Mouse (Mus musculus) liver, embryonic 13.5 days (tissue): ENCODE data around the gene Snx8. TPM values are rescaled to one million over a fixed set of nuclear protein-coding genes. Genes with fewer than 3 reads are reported as not detected.

Experiments
- ATAC-seq: fragments of 200-750 bp; cut with Nextera tagmentation; 2 replicates; pipeline ENCODE4 v1.8.0; 2017; ENCODE audit warnings: low read depth, mild to moderate bottlenecking, moderate number of reproducible peaks, moderate library complexity
- DNase-seq: peaks from one replicate; pipeline ENCODE4 v3.0.0; 2022
- H3K27ac ChIP-seq: fragments of 300-500 bp; sonication (generic); 2 replicates; pipeline ENCODE4 v1.5.1; 2015; ENCODE audit warnings: moderate library complexity, mild to moderate bottlenecking, inconsistent platforms
- H3K27me3 ChIP-seq: fragments of 300-500 bp; sonication (generic); 2 replicates; pipeline ENCODE4 v1.6.1; 2015; ENCODE audit warnings: mild to moderate bottlenecking, inconsistent platforms
- H3K36me3 ChIP-seq: fragments of 300-500 bp; sonication (generic); 2 replicates; pipeline ENCODE4 v1.6.1; 2015; ENCODE audit warnings: mild to moderate bottlenecking, inconsistent platforms
- H3K4me1 ChIP-seq: fragments of 300-500 bp; sonication (generic); replicated peaks from 2 replicates; pipeline ENCODE4 v1.6.1; 2015; ENCODE audit warnings: inconsistent platforms
- H3K4me2 ChIP-seq: fragments of 300-500 bp; sonication (generic); 2 replicates; pipeline ENCODE4 v1.6.1; 2015; ENCODE audit warnings: inconsistent platforms, mild to moderate bottlenecking, moderate library complexity
- H3K4me3 ChIP-seq: fragments of 300-500 bp; sonication (generic); replicated peaks from 2 replicates; pipeline ENCODE4 v1.5.1; 2015; ENCODE audit warnings: mild to moderate bottlenecking, inconsistent platforms
- H3K9ac ChIP-seq: fragments of 300-500 bp; sonication (generic); 2 replicates; pipeline ENCODE4 v1.6.1; 2015; ENCODE audit warnings: mild to moderate bottlenecking, inconsistent platforms
- H3K9me3 ChIP-seq: fragments of 300-500 bp; sonication (generic); replicated peaks from 2 replicates; pipeline ENCODE4 v1.6.1; 2016; ENCODE audit warnings: inconsistent platforms
- WGBS: fragments of 180-500 bp; shearing (Covaris S2); methylation state at CpG from one replicate; pipeline ENCODE4 v1.1.7; 2015; ENCODE audit not compliant: insufficient replicate concordance; 5-methylcytosine and 5-hydroxymethylcytosine counted together
- polyA plus RNA-seq: library from polyadenylated mRNA; unstranded; fragments of >200 nt; fragmentation: Nextera tagmentation; extraction: Ambion mirVana; gene quantifications from 2 replicates; pipeline ENCODE4 v1.2.1, GENCODE M21; 2015

Snx8 gene
- polyA plus RNA-seq, 1 experiment from 2014 or later: 10.9 TPM

DNA sequence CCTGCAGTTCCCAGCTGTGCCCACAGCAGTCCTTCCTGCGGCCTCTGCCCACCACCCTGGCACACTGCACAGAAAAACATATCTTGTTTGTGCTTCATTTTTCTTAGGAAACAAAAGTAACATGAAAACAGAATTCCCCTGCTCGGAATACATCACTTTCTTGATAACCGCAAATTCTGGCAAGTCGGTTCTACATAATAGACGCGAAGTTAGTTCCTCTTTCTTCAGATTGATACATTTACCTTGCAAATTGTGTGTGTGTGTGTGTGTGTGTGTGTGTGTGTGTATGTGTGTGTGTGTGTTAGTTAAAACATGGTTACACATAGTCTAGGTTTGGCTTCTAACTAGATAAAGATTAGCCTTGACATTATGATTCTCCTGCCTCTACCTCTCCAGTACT lies 6.4 kb downstream of the Snx8 start:
- WGBS: 69% methylated on average over 6 of the region's 6 CpGs
- Histone ChIP-seq H3K9me3 (no peaks in the 10 kb centered on the region), H3K36me3 (no peaks in the 10 kb centered on the region), H3K4me1 (peaks cover 51% of the 10 kb centered on the region), H3K27me3 (no peaks in the 10 kb centered on the region), H3K4me2 (no peak overlapping the region), H3K27ac (no peak overlapping the region), H3K4me3 (no peak overlapping the region), H3K9ac (no peak overlapping the region)
- ATAC-seq: no peak
- no peak for DNase-seq

GRCm38 (mm10) chr5:140381156-140381555 lies 7.9 kb downstream of the Snx8 start:
- Histone ChIP-seq H3K27me3 (no peaks in the 10 kb centered on the region), H3K27ac (no peak overlapping the region), H3K4me2 (no peak overlapping the region), H3K4me1 (peaks cover 39% of the 10 kb centered on the region), H3K9ac (no peak overlapping the region), H3K4me3 (no peak overlapping the region), H3K36me3 (no peaks in the 10 kb centered on the region), H3K9me3 (no peaks in the 10 kb centered on the region)
- WGBS: 79% methylated on average over 7 of the region's 7 CpGs
- no peak for DNase-seq
- no peak for ATAC-seq

GRCm38 (mm10) chr5:140379299-140379698 lies 9.8 kb downstream of the Snx8 start:
- H3K4me3 ChIP-seq: no peak overlapping the region
- H3K9me3 ChIP-seq: no peaks in the 10 kb centered on the region
- H3K9ac ChIP-seq: no peak overlapping the region
- H3K4me1 ChIP-seq: peaks cover 38% of the 10 kb centered on the region
- no peak overlapping the region for H3K27ac ChIP-seq
- no peaks in the 10 kb centered on the region for H3K27me3 ChIP-seq
- no peak for ATAC-seq
- 29% methylated on average over 6 of the region's 6 CpGs for WGBS
- H3K4me2 ChIP-seq: no peak overlapping the region
- DNase-seq: no peak
- no peaks in the 10 kb centered on the region for H3K36me3 ChIP-seq

DNA sequence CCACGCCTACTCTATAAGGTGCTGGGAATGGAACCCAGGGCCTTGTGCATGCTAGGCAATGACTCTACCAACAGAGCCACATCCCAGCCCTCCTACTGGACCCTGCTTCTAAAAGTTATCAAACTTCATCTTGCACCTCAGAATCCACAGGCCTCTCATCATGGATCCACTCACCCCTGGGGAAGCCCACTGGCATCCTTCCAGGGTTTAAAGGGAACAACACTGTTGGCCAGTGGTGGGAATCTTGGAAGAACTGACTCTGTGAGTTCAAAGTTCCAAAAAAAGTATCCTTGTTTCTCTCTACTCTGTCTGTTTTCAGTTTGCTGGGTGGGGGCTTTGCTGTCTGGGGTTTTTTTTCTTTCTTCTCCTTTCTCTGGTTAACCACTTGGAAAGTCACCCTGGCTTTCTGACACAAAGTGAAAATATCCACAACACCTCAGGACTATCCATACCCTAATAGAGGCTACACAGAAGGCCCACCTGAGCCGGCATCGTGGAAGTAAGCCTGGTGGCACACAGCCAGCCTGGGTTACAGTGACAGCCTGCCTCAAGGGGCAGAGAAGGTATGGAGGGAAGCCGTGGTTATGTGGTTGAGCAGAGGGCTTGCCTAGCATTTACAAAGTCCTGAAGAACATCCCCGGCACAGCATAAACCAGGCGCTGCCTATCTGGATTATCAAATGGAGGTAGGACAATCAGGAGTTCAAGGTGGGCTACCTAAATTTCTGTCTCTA lies 10.8 kb downstream of the Snx8 start:
- no peaks in the 10 kb centered on the region for H3K36me3 ChIP-seq
- H3K27me3 ChIP-seq: no peaks in the 10 kb centered on the region
- peaks cover 33% of the 10 kb centered on the region for H3K4me1 ChIP-seq
- H3K4me3 ChIP-seq: no peak overlapping the region
- ATAC-seq: no peak
- H3K27ac ChIP-seq: no peak overlapping the region
- no peak overlapping the region for H3K4me2 ChIP-seq
- WGBS: 63% methylated on average over 6 of the region's 6 CpGs
- H3K9ac ChIP-seq: no peak overlapping the region
- no peaks in the 10 kb centered on the region for H3K9me3 ChIP-seq
- no peak for DNase-seq

DNA sequence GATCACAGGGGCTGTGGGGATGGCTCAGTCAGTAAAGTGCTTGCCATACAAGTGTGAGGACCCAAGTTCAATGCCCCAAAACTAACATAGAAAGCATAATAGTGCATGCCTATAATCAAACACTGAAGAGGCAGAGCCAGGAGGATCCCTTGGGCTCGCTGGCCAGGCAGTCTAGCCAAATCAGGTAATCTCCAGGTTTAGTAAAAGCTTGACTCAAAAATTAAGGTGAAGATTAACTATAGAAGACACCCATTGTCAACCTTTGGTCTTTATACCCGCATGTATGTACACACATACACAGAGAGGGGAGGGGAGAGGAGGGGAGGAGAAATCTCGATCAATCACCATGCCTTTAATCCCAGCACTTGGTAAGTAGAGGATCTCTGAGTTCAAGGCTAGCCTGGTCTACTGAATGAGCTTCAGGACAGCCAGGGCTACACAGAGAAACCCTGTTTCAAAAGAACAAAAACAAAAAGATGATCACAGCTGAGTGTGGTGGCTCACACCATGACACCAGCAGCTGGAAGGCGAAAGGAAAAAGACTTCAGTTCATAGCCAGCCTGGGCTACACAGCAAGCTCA lies 13.7 kb downstream of the Snx8 start:
- H3K4me3 ChIP-seq: no peak overlapping the region
- H3K36me3 ChIP-seq: no peaks in the 10 kb centered on the region
- ATAC-seq (no peak), DNase-seq (no peak)
- no peaks in the 10 kb centered on the region for H3K27me3 ChIP-seq
- H3K4me1 ChIP-seq: peaks cover 35% of the 10 kb centered on the region
- no peak overlapping the region for H3K27ac ChIP-seq
- H3K9me3 ChIP-seq: no peaks in the 10 kb centered on the region
- H3K9ac ChIP-seq: no peak overlapping the region
- 69% methylated on average over 4 of the region's 4 CpGs for WGBS
- H3K4me2 ChIP-seq: no peak overlapping the region

- no peak for ATAC-seq
- WGBS: 62% methylated on average over 3 of the region's 3 CpGs
- H3K36me3 ChIP-seq: no peaks in the 10 kb centered on the region
Observed at GRCm38 (mm10) chr5:140374226-140374625, 14.8 kb downstream of the Snx8 start.

DNA sequence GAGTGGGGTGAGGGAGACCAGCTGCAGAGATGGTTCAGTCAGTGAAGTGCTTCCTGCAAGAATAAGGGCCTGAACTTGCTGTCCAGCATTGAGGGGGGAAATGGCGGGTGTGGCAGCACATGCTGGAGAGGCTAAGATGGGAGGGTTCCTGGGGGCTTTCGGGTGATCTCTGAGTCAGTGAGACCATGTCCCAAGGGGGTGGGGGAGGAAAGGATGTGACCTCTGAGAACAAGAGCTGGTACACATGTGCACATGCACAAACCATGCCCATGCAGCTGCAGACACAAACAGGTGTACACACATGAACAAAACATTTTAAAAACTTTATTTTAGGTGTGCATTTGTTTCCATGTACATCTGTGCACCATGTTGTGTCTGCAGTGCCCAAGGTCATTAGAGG lies 15.4 kb downstream of the Snx8 start:
- no peak overlapping the region for H3K27ac ChIP-seq
- no peak overlapping the region for H3K4me3 ChIP-seq
- no peak overlapping the region for H3K9ac ChIP-seq
- no peak overlapping the region for H3K4me2 ChIP-seq
- ATAC-seq (no peak), DNase-seq (no peak)
- peaks cover 44% of the 10 kb centered on the region for H3K4me1 ChIP-seq
- no peaks in the 10 kb centered on the region for H3K27me3 ChIP-seq
- no peaks in the 10 kb centered on the region for H3K9me3 ChIP-seq
- H3K36me3 ChIP-seq: no peaks in the 10 kb centered on the region
- WGBS: 49% methylated on average over 2 of the region's 2 CpGs

More at GRCm38 (mm10) chr5:140374226-140374625, 14.8 kb downstream of the Snx8 start:
- no peak for DNase-seq
- Histone ChIP-seq H3K27ac (no peak overlapping the region), H3K9me3 (no peaks in the 10 kb centered on the region), H3K4me3 (no peak overlapping the region), H3K27me3 (no peaks in the 10 kb centered on the region), H3K4me1 (peaks cover 42% of the 10 kb centered on the region), H3K4me2 (no peak overlapping the region), H3K9ac (no peak overlapping the region)

GRCm38 (mm10) chr5:140371671-140372070 lies 17.4 kb downstream of the Snx8 start:
- H3K4me2 ChIP-seq: no peak overlapping the region
- DNase-seq (no peak), ATAC-seq (no peak)
- H3K4me3 ChIP-seq: no peak overlapping the region
- no peaks in the 10 kb centered on the region for H3K27me3 ChIP-seq
- no peaks in the 10 kb centered on the region for H3K9me3 ChIP-seq
- WGBS: 78% methylated on average over 3 of the region's 3 CpGs
- peaks cover 51% of the 10 kb centered on the region for H3K4me1 ChIP-seq
- no peaks in the 10 kb centered on the region for H3K36me3 ChIP-seq
- H3K9ac ChIP-seq: no peak overlapping the region
- no peak overlapping the region for H3K27ac ChIP-seq

DNA sequence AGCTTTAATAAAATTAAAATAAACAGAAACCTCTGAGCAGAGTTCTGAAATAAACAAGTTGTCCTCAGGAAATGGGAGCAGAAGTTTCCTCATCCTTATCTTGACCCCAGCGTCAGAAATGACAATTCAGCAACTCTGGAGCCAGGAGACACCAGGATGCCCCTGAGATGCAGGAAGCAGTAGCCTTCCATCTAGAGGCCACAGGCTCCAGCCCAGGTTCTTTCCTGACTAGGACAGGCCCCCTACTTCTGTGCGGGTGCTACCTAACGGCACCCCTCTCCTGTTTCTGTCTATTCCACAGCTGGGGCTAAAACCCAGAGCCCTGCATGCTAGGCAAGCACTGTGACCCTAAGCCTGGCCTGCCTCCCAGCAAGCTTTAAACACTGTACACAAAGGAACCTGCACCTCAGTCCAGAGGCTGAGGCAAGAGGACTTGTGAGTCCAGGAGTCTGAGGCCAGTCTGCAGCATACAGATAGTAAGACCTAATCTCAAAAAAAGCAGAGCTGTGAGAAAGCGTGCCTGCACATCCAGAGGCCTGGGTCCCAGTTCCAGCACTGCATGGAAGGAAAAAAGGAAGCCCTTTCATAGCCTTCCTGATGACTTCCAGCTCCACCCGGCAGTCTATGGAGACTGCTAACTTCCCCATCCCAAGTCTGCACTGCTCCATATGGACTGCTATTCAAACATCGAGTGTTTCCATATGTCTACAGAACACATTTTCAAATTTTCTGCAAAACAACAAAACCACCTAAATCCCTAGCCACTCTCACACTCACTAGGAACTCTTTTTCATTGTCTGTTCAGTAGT lies 18.4 kb downstream of the Snx8 start:
- no peak overlapping the region for H3K9ac ChIP-seq
- no peak overlapping the region for H3K4me2 ChIP-seq
- no peaks in the 10 kb centered on the region for H3K9me3 ChIP-seq
- DNase-seq (no peak), ATAC-seq (peak; percentile 48)
- H3K27me3 ChIP-seq: no peaks in the 10 kb centered on the region
- H3K36me3 ChIP-seq: no peaks in the 10 kb centered on the region; the same call in 1 of the 2 replicates
- peak overlapping the region; percentile 5 for H3K27ac ChIP-seq
- no peak overlapping the region for H3K4me3 ChIP-seq
- WGBS: 36% methylated on average over 6 of the region's 6 CpGs
- peaks cover 51% of the 10 kb centered on the region for H3K4me1 ChIP-seq

GRCm38 (mm10) chr5:140369466-140369865 lies 19.6 kb downstream of the Snx8 start:
- peak; percentile 15; the same call in 1 of the 2 replicates for ATAC-seq

DNA sequence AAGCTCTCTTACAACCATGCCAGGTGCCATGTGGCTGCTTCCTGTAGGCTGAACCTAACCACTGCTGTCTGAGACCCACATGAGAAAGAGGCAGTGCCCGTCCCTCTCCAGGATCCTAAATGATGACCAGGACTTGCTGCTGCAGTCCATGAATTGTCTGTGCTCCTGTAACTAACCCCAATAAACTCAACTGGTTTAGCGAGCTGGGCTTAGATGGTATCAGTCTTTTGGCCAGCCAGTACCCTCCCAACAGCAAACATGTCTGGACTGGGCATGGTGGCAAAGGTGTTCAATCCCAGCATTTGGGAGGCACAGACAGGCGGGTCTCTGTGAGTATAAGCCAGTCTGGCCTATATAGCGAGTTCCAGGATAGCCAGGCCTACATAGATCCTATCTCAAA lies 20.1 kb downstream of the Snx8 start:
- DNase-seq: no peak
- Histone ChIP-seq H3K27ac (peak overlapping the region; percentile 64), H3K9ac (no peak overlapping the region), H3K27me3 (no peaks in the 10 kb centered on the region), H3K4me3 (no peak overlapping the region), H3K4me2 (no peak overlapping the region), H3K4me1 (peaks cover 48% of the 10 kb centered on the region), H3K9me3 (no peaks in the 10 kb centered on the region), H3K36me3 (no peaks in the 10 kb centered on the region; the same call in 1 of the 2 replicates)
- 67% methylated on average over 4 of the region's 4 CpGs for WGBS
- ATAC-seq: 0 out of 2 replicates have a peak, but pooled peaks have one; percentile 14

More at GRCm38 (mm10) chr5:140369466-140369865, 19.6 kb downstream of the Snx8 start:
- 64% methylated on average over 2 of the region's 2 CpGs for WGBS
- no peak for DNase-seq
- Histone ChIP-seq H3K27ac (peak overlapping the region; percentile 64), H3K9me3 (no peaks in the 10 kb centered on the region), H3K4me1 (peaks cover 48% of the 10 kb centered on the region), H3K36me3 (no peaks in the 10 kb centered on the region; the same call in 1 of the 2 replicates), H3K9ac (no peak overlapping the region), H3K4me3 (no peak overlapping the region), H3K4me2 (no peak overlapping the region), H3K27me3 (no peaks in the 10 kb centered on the region)
